Mouse (Mus musculus): ENCODE results near the gene Rab5if.

GRCm38 (mm10) chr2:156848526-156849182 lies 14.3 kb upstream of the Rab5if start:
- TF ChIP-seq EP300 (IDR thresholded peaks at IDR 0.05; ENCODE audit: insufficient read depth, low read depth, low read length): no peak
- no peak for TF ChIP-seq CTCF (IDR thresholded peaks at IDR 0.05)

All from heart, adult 2 months (tissue).